Mouse (Mus musculus) ovary, adult 2 months (tissue): ENCODE measurements around the gene Pgf. TPM values are rescaled to one million over a fixed set of nuclear protein-coding genes. Genes with fewer than 3 reads are reported as not detected.

Experiments used
- polyA plus RNA-seq: library from polyadenylated mRNA; depleted of rRNA; stranded (reverse); fragments of >200 nt; gene quantifications from 2 replicates; pipeline ENCODE4 v1.2.3, GENCODE M21; 2012; rRNA removed

The Pgf gene
- polyA plus RNA-seq: 3.0 and 3.6 TPM in 2 replicates

DNA sequence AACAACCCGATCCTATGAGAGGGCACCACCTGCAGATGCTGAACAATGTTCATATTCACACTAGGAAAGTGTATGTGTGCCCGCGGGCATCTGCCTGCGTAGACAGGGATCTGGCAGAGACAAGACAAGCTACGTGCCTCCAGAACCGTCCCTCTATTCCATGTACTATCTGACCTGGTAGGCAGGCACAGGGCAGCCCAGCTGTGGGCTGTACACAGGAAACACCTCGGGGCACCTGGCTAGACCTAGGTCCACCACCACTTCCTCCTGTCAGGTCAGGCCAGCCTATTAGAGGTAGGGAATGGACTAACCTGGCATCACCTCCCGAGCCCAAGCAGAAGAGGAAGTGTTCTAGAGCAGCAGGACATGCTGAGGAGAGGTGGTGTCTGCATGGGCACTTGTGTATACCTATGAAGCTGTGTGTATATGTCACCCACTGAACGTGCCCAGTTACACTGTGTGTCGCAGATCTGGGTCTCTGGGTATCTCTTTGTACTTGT lies at the start of gene Pgf:
Pgf (minus strand) TSS at position 51 of the 500 bp plus-strand sequence.

DNA sequence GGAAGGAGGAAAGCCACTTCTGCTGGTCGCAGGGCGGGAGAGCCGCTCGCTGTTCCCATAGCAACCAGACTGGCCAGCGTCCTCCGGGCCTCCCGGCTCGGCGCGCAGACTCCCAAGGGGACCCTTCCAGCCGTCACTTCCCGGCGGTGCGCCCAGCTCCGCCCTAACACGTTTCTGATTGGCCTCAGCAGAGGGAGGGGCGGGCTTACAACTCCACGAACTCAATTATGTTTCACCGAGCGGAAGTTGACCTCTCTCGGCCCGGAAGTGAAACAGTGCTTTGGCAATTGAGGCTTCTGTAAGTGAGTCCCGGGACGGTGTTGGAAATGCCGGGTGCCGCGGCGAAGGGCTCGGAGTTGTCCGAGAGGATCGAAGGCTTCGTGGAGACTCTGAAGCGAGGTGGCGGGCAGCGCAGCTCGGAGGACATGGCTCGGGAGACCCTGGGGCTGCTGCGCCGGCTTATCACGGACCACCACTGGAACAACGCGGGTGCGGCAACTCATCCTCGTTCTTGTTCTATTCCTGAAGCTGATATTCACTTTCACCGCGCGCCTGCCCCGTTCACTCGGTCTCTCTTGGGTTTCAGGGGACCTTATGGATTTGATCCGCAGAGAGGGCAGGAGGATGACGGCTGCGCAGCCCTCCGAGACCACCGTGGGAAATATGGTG lies 41.8 kb upstream of the Pgf start, which contains the start of gene Eif2b2:
Eif2b2 (plus strand) TSS at position 246 of the 669 bp plus-strand sequence.

DNA sequence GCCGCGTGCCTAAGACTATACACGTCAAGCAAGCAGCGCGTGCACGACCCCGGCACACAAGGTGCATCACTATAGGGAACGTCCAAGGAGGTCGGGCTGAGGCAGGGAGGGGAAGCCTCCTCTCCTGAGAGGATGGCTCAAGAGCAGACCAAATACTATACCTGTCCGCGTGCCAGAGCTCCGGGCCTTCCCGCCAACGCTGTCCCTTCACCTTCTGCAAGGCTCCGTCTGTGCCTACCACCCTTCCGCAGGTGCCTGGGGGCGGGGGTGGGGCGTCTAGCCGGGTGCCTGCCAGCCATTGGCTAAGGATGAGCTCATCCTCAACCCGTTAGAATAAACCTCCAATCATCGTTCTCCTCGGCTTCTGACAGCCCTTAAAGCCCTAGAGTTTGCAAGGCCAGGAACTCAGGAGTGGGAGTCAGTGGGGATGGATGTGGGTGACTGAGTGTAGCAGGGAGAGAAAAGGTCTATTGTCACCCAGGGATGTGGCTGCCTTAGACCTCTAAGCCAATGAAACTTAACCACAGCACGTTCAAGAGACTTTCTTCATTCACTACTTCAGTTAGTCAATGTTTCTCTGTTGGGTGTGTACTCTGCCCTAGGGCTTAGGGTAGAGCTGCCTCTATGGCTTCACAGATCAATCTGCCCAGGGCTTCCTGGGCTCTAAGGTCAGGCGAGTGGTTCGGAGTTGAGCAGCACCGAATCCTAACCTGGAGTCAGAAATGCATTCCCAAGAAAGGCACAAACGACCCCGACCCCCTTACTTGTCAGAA lies 26.4 kb downstream of the Pgf start, which contains the start of gene Rps6kl1:
Rps6kl1 (minus strand) TSS at position 263 of the 773 bp plus-strand sequence.

Other genes starting within 250 kb of the Pgf start
- 32.5 and 45.6 TPM in 2 replicates for gene Fcf1, start 206.9 kb downstream of the Pgf start, polyA plus RNA-seq
- gene Arel1, start 206.9 kb downstream of the Pgf start, polyA plus RNA-seq: 22.4 and 28.4 TPM in 2 replicates
- 13.6 and 19.2 TPM in 2 replicates for gene Ylpm1, start 181.5 kb downstream of the Pgf start, polyA plus RNA-seq
- 3.0 and 3.4 TPM in 2 replicates for gene Prox2, start 67.0 kb downstream of the Pgf start, polyA plus RNA-seq
- gene Dlst, start 67.0 kb downstream of the Pgf start, polyA plus RNA-seq: 70.4 and 82.0 TPM in 2 replicates
- gene Rps6kl1, start 26.5 kb downstream of the Pgf start, polyA plus RNA-seq: 1.0 and 1.3 TPM in 2 replicates
- gene Eif2b2, start 41.7 kb upstream of the Pgf start, polyA plus RNA-seq: 131 and 144 TPM in 2 replicates
- 3.5 and 4.0 TPM in 2 replicates for gene Mlh3, start 92.8 kb upstream of the Pgf start, polyA plus RNA-seq
- gene Acyp1, start 110.6 kb upstream of the Pgf start, polyA plus RNA-seq: 2.5 and 3.3 TPM in 2 replicates
- 1.1 and 1.2 TPM in 2 replicates for gene Zc2hc1c, start 110.8 kb upstream of the Pgf start, polyA plus RNA-seq
- 31.2 and 36.2 TPM in 2 replicates for gene Nek9, start 161.6 kb upstream of the Pgf start, polyA plus RNA-seq
- gene Tmed10, start 197.1 kb upstream of the Pgf start, polyA plus RNA-seq: 297 and 359 TPM in 2 replicates